ENCODE assay signal across 8 mouse cellular contexts in the genomic region with DNA sequence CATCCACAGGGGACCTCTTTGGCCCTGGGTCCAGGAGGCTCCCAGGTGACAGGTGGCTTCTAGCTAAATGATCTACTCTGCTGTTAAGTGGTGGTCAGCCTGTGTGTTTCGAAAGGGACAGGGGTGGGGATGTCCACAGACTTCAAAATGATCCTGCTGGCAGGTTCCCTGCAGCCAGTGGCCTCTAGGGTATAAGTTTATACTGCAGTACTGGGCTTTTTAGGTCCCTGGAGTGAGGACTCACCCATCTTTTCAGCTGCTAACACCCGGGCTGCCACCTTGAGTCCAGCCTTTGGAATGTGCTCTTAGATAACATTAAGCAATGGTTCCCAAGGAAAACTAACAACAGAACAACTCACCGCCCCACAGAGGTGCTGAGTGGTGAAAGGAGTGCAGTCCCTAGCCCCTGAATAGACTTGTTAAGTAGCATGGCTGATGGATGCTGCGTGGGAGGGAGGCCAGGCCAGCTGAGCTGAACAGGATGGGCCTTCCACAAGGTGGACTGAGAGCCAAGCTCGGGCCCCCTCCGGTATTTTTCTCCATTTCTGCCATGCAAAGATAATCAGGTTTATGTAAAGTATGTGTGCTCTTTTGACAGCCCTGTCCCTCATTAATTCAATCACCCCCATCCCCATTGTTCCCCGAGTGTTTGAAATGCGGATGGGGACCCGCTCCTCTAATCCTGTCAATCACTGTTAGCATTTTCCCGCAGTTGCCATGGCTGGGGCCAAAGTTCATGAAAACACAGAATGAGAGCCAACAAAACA.
DNase-seq lines count a peak whose midpoint lies in the region; TF ChIP-seq lines count a peak whose summit lies in the region.
"Had no signal": no experiment of that assay in that cellular context is flagged by ENCODE, and none has a peak within 500 bp of the region (broad histone marks: within the 10 kb centered on the region; RNA-seq: fewer than 3 reads in every experiment).

No protein-coding gene starts in this region.

- WGBS in liver, adult 2 months = 22% methylated on average over 10 of the region's 10 CpGs
- 13% methylated on average over 10 of the region's 10 CpGs for WGBS in forebrain, embryonic 10.5 days

- peak; percentile 22 for DNase-seq in liver, adult 2 months (ENCODE audit: extremely low read depth, low read depth, low spot score)
- no peak for DNase-seq in liver
- DNase-seq in forebrain, embryonic 10.5 days (ENCODE audit: extremely low spot score, low spot score) = peak; percentile 71
- peak; percentile 6 for DNase-seq in layer of hippocampus, adult 9-11 months
- DNase-seq in retina, postnatal 1 day = peak; percentile 61
- no peak for DNase-seq in T-cell, adult 2 months (ENCODE audit: low spot score)
- DNase-seq in thymus, postnatal 4 days = no peak

- H3K4me3 ChIP-seq in liver, adult 2 months (ENCODE audit: insufficient read depth, low read depth, low read length) = no peak overlapping the region
- no peak overlapping the region for H3K4me3 ChIP-seq in forebrain, embryonic 10.5 days
- H3K4me3 ChIP-seq: left cerebral cortex, adult 2 months had no signal

- no peak overlapping the region for H3K27ac ChIP-seq in liver, adult 2 months (replicated peaks; ENCODE audit: insufficient read depth, low read depth, low read length)
- H3K27ac ChIP-seq in forebrain, embryonic 10.5 days = peak overlapping the region; percentile 26; the same call in 1 of the 2 replicates
- H3K27ac ChIP-seq: left cerebral cortex, adult 2 months had no signal

- no peaks in the 10 kb centered on the region for H3K9me3 ChIP-seq in forebrain, embryonic 10.5 days

- H3K4me1 ChIP-seq in liver, adult 2 months (ENCODE audit: control insufficient read depth, insufficient read depth, low read length) = no peaks in the 10 kb centered on the region
- H3K4me1 ChIP-seq in forebrain, embryonic 10.5 days = peaks cover 29% of the 10 kb centered on the region

- no peak for TF ChIP-seq CTCF in liver, adult 2 months (IDR thresholded peaks at IDR 0.05; ENCODE audit: low read depth, low read length)

- H3K27me3 ChIP-seq in liver, adult 2 months (ENCODE audit: control insufficient read depth, insufficient read depth, low read length) = no peaks in the 10 kb centered on the region
- H3K27me3 ChIP-seq in forebrain, embryonic 10.5 days (ENCODE audit: poor library complexity, severe bottlenecking) = peaks cover 96% of the 10 kb centered on the region

- H3K79me2 ChIP-seq in liver, adult 2 months (ENCODE audit: control insufficient read depth, insufficient read depth, low read length) = no peaks in the 10 kb centered on the region

- TF ChIP-seq POLR2A in liver, adult 2 months (IDR thresholded peaks at IDR 0.05; ENCODE audit: extremely low read depth, insufficient read depth, low read length) = no peak

- no peak overlapping the region for H3K9ac ChIP-seq in liver, adult 2 months (ENCODE audit: low read depth, low read length)

- no peaks in the 10 kb centered on the region for H3K36me3 ChIP-seq in liver, adult 2 months (ENCODE audit: control insufficient read depth, insufficient read depth, low read length)
- no peaks in the 10 kb centered on the region for H3K36me3 ChIP-seq in forebrain, embryonic 10.5 days (replicated peaks)

Comparison
In these comparisons a context has a peak if more than half of its experiments do, and no peak if none do; other contexts are left out.
1. DNase-seq: peak in liver, adult 2 months (single experiment), forebrain, embryonic 10.5 days (single experiment), layer of hippocampus, adult 9-11 months (single experiment) and retina, postnatal 1 day (single experiment); none in liver (single experiment), T-cell, adult 2 months (single experiment) and thymus, postnatal 4 days (single experiment).